Mouse (Mus musculus) heart, embryonic 14.5 days (tissue): ENCODE results near the gene Drap1. TPM values are rescaled to one million over a fixed set of nuclear protein-coding genes. Genes with fewer than 3 reads are reported as not detected.

Experiments
- ATAC-seq: fragments of 200-750 bp; cut with Nextera tagmentation; 2 replicates; pipeline ENCODE4 v1.8.0; 2017; ENCODE audit warnings: low read depth, moderate TSS enrichment; ENCODE audit not compliant: insufficient number of reproducible peaks, insufficient read depth, low FRiP score
- H3K27ac ChIP-seq, 2 experiments: fragments of 200-500 bp in 1 of 2; fragments of 300-500 bp in 1 of 2; sonication (generic) in 1 of 2; replicated peaks in 1 of 2; 2 replicates each; pipeline ENCODE4 v1.5.1; 2012 to 2014; ENCODE audit warnings: low read depth in 2 of 2, low read length in 2 of 2, control low read depth in 1 of 2, mild to moderate bottlenecking in 1 of 2, mixed read lengths in 1 of 2; ENCODE audit not compliant: control insufficient read depth in 1 of 2, insufficient read depth in 1 of 2
- H3K27me3 ChIP-seq: fragments of 300-500 bp; sonication (generic); 2 replicates; pipeline ENCODE4 v1.6.1; 2014; ENCODE audit warnings: mild to moderate bottlenecking, low read length, control low read depth; ENCODE audit not compliant: control insufficient read depth, insufficient read depth
- H3K36me3 ChIP-seq: fragments of 300-500 bp; sonication (generic); 2 replicates; pipeline ENCODE4 v1.6.1; 2014; ENCODE audit warnings: mild to moderate bottlenecking, control low read depth, low read length, mixed read lengths; ENCODE audit not compliant: control insufficient read depth, insufficient read depth
- H3K4me1 ChIP-seq, 2 experiments: fragments of 200-500 bp in 1 of 2; fragments of 300-500 bp in 1 of 2; sonication (generic) in 1 of 2; 2 replicates each; pipeline ENCODE4 v1.6.1; 2012 to 2014; ENCODE audit warnings: low read length in 2 of 2, control low read depth in 1 of 2, mixed read lengths in 1 of 2; ENCODE audit not compliant: control insufficient read depth in 2 of 2, insufficient read depth in 2 of 2
- H3K4me2 ChIP-seq: fragments of 300-500 bp; sonication (generic); 2 replicates; pipeline ENCODE4 v1.6.1; 2014; ENCODE audit warnings: mild to moderate bottlenecking, low read length
- H3K4me3 ChIP-seq, 2 experiments: fragments of 200-500 bp in 1 of 2; fragments of 300-500 bp in 1 of 2; sonication (generic) in 1 of 2; 2 replicates each; pipeline ENCODE4 v1.5.1; 2012 to 2014; ENCODE audit warnings: low read length in 2 of 2, mild to moderate bottlenecking in 2 of 2, control low read depth in 1 of 2, low read depth in 1 of 2, moderate library complexity in 1 of 2; ENCODE audit not compliant: control insufficient read depth in 1 of 2, insufficient read depth in 1 of 2
- H3K9ac ChIP-seq: fragments of 300-500 bp; sonication (generic); 2 replicates; pipeline ENCODE4 v1.6.1; 2014; ENCODE audit warnings: mild to moderate bottlenecking, low read length
- H3K9me3 ChIP-seq: fragments of 300-500 bp; sonication (generic); 2 replicates; pipeline ENCODE4 v1.6.1; 2016; ENCODE audit warnings: low read length, control low read depth; ENCODE audit not compliant: control insufficient read depth
- WGBS: fragments of 180-500 bp; shearing (Covaris S2); extraction: QIAGEN DNeasy Blood & Tissue Kit; methylation state at CpG from one replicate; pipeline ENCODE4 v1.1.7; 2014; 5-methylcytosine and 5-hydroxymethylcytosine counted together
- polyA plus RNA-seq: library from polyadenylated mRNA; unstranded; fragments of >200 nt; fragmentation: Nextera tagmentation; extraction: Ambion mirVana; gene quantifications from 2 replicates; pipeline ENCODE4 v1.2.1, GENCODE M21; 2014

The Drap1 gene
- polyA plus RNA-seq, 1 experiment from 2014 or later = 178 TPM

- under 1% methylated on average over 69 of the region's 70 CpGs for whole genome bisulfite sequencing
- ATAC-seq = peak; percentile 35; the same call in 1 of the 2 replicates
- Histone ChIP-seq H3K9ac (peak within 1 kb of the TSS; percentile 54), H3K4me1 (peaks cover 0 to 14% of the 10 kb centered on the region in 2 experiments; a peak in 3 of 4 replicates), H3K9me3 (no peaks in the 10 kb centered on the region), H3K4me2 (peak within 1 kb of the TSS; percentile 98), H3K27me3 (peaks cover 46% of the 10 kb centered on the region), H3K4me3 (peak within 1 kb of the TSS; percentile 49 to 58), H3K36me3 (no peaks in the 10 kb centered on the region), H3K27ac (no peak within 1 kb of the TSS)
Measured at GRCm38 (mm10) chr19:5447515-5448353, 23.0 kb upstream of the Drap1 start, which contains the start of gene Fosl1. Gene Fosl1 (plus strand): TSS chr19:5447547.

- 86% methylated on average over 5 of the region's 5 CpGs for WGBS
- peaks cover 46% of the 10 kb centered on the region for H3K27me3 ChIP-seq
- peaks cover 0 to 14% of the 10 kb centered on the region in 2 experiments; a peak in 3 of 4 replicates for H3K4me1 ChIP-seq
- no peak overlapping the region for H3K27ac ChIP-seq
- ATAC-seq = no peak
- H3K4me2 ChIP-seq = no peak overlapping the region
- no peak overlapping the region for H3K4me3 ChIP-seq
- no peaks in the 10 kb centered on the region for H3K9me3 ChIP-seq
- no peaks in the 10 kb centered on the region for H3K36me3 ChIP-seq
- H3K9ac ChIP-seq = no peak overlapping the region
Measured at GRCm38 (mm10) chr19:5445747-5446146, 21.0 kb upstream of the Drap1 start.

- H3K36me3 ChIP-seq = no peaks in the 10 kb centered on the region
- 24% methylated on average over 7 of the region's 7 CpGs for WGBS
- no peak for ATAC-seq
- no peak overlapping the region for H3K4me2 ChIP-seq
- H3K27me3 ChIP-seq = peaks cover 46% of the 10 kb centered on the region
- H3K4me3 ChIP-seq = no peak overlapping the region
- no peak overlapping the region for H3K9ac ChIP-seq
- H3K9me3 ChIP-seq = peaks cover 3% of the 10 kb centered on the region; the same call in 1 of the 2 replicates
- peaks cover 0 to 14% of the 10 kb centered on the region in 2 experiments; a peak in 3 of 4 replicates for H3K4me1 ChIP-seq
- no peak overlapping the region for H3K27ac ChIP-seq
Measured at GRCm38 (mm10) chr19:5444954-5445353, 20.2 kb upstream of the Drap1 start.

GRCm38 (mm10) chr19:5444371-5444908 lies 19.7 kb upstream of the Drap1 start:
- Histone ChIP-seq H3K36me3 (no peaks in the 10 kb centered on the region), H3K9ac (no peak overlapping the region), H3K4me3 (no peak overlapping the region), H3K4me1 (peaks cover 0 to 14% of the 10 kb centered on the region in 2 experiments; a peak in 3 of 4 replicates), H3K27me3 (peaks cover 45% of the 10 kb centered on the region), H3K4me2 (no peak overlapping the region), H3K27ac (no peak overlapping the region), H3K9me3 (peaks cover 3% of the 10 kb centered on the region; the same call in 1 of the 2 replicates)
- 63% methylated on average over 9 of the region's 9 CpGs for WGBS
- ATAC-seq = no peak

- Histone ChIP-seq H3K27me3 (no peaks in the 10 kb centered on the region), H3K9ac (peak overlapping the region; percentile 67; the same call in 1 of the 2 replicates), H3K36me3 (0 out of 2 replicates have a peak, but pooled peaks cover 2% of the 10 kb centered on the region), H3K4me3 (peak overlapping the region in 1 of 2 experiments; percentile 39; a peak in 2 of 4 replicates), H3K4me1 (peaks cover 8 to 20% of the 10 kb centered on the region in 2 experiments), H3K27ac (peak overlapping the region; percentile 45 to 72; a peak in 3 of 4 replicates), H3K9me3 (no peaks in the 10 kb centered on the region), H3K4me2 (peak overlapping the region; percentile 86)
- 49% methylated on average over 7 of the region's 7 CpGs for WGBS
- no peak for ATAC-seq
Measured at GRCm38 (mm10) chr19:5433951-5434350, 9.2 kb upstream of the Drap1 start.

GRCm38 (mm10) chr19:5432992-5433852 lies 8.4 kb upstream of the Drap1 start:
- Histone ChIP-seq H3K36me3 (0 out of 2 replicates have a peak, but pooled peaks cover 5% of the 10 kb centered on the region), H3K4me1 (peaks cover 8 to 20% of the 10 kb centered on the region in 2 experiments), H3K9me3 (no peaks in the 10 kb centered on the region), H3K4me3 (peak overlapping the region; percentile 28 to 39), H3K9ac (peak overlapping the region; percentile 67), H3K27me3 (no peaks in the 10 kb centered on the region), H3K27ac (peak overlapping the region; percentile 45 to 72), H3K4me2 (peak overlapping the region; percentile 86)
- WGBS = 5% methylated on average over 16 of the region's 16 CpGs
- peak; percentile 48 for ATAC-seq

- no peaks in the 10 kb centered on the region for H3K9me3 ChIP-seq
- no peak for ATAC-seq
- H3K27ac ChIP-seq = no peak overlapping the region
- peaks cover 14% of the 10 kb centered on the region for H3K36me3 ChIP-seq
- H3K27me3 ChIP-seq = no peaks in the 10 kb centered on the region
- H3K9ac ChIP-seq = no peak overlapping the region
- peaks cover 8 to 20% of the 10 kb centered on the region in 2 experiments for H3K4me1 ChIP-seq
- WGBS = 73% methylated on average over 4 of the region's 4 CpGs
- no peak overlapping the region for H3K4me3 ChIP-seq
- no peak overlapping the region for H3K4me2 ChIP-seq
Measured at GRCm38 (mm10) chr19:5431911-5432464, 7.2 kb upstream of the Drap1 start.
